Mouse (Mus musculus): ENCODE data around the gene Foxred2.

DNA sequence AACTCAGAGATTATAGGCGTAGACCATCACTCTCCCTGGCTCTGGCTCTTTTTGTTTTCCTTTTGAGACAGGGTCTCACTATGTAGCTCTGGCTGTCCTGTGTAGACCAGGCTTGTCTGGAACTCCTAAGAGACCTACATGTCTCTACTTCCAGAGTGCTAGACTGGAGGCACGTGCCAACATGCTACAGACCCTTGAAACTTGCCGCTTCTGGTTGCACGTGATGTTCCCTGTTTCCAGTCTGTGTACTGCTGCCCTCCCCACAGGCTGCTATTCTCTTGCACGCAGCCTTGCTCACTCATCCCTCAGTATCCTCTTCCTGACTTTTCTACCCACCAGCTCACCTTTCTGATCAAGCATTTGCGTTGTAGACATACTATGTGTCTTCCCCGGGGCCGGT is 50.4 kb downstream of the Foxred2 start:
- TF ChIP-seq TCF12 (IDR thresholded peaks at IDR 0.05; ENCODE audit: insufficient read depth, poor library complexity, severe bottlenecking): no peak
- no peak for TF ChIP-seq E2F4 (IDR thresholded peaks at IDR 0.05; ENCODE audit: insufficient read depth)
